Mouse (Mus musculus): ENCODE measurements around the gene Ssbp1.

Ssbp1 gene

GRCm38 (mm10) chr6:40454436-40455041 lies 16.6 kb upstream of the Ssbp1 start:
- DNase-seq (ENCODE audit: low spot score in 2 of 2), result peak in 1 of 2 experiments; percentile 17

GRCm38 (mm10) chr6:40465710-40466109 lies 5.4 kb upstream of the Ssbp1 start:
- no peak for DNase-seq (ENCODE audit: low spot score in 2 of 2)

GRCm38 (mm10) chr6:40471720-40472010 lies 513 bp downstream of the Ssbp1 start:
- no peak for DNase-seq (ENCODE audit: low spot score in 2 of 2)

GRCm38 (mm10) chr6:40476132-40476531 lies 5.0 kb downstream of the Ssbp1 start:
- peak in 1 of 2 experiments; percentile 18 for DNase-seq (ENCODE audit: low spot score in 2 of 2)

GRCm38 (mm10) chr6:40479705-40480104 lies 8.6 kb downstream of the Ssbp1 start:
- no peak for DNase-seq (ENCODE audit: low spot score in 2 of 2)

- DNase-seq (ENCODE audit: low spot score in 2 of 2), result no peak
These were observed 11.2 kb downstream of the Ssbp1 start for GRCm38 (mm10) chr6:40482318-40482717.

- no peak for DNase-seq (ENCODE audit: low spot score in 2 of 2)
These were observed 19.8 kb downstream of the Ssbp1 start, which contains the start of gene Tas2r137 for GRCm38 (mm10) chr6:40490933-40491332. TSS of gene Tas2r137 (plus strand) at chr6:40491233.

- no peak for DNase-seq (ENCODE audit: low spot score in 2 of 2)
These were observed 22.1 kb downstream of the Ssbp1 start, which contains the start of gene Tas2r108 for GRCm38 (mm10) chr6:40493229-40493628. TSS of gene Tas2r108 (plus strand) at chr6:40493529.

GRCm38 (mm10) chr6:40519408-40519807 lies 48.3 kb downstream of the Ssbp1 start, which contains the start of gene Prss37:
TSS of gene Prss37 (minus strand) at chr6:40519508.
- no peak for DNase-seq (ENCODE audit: low spot score in 2 of 2)
